Mouse (Mus musculus) liver, adult 2 months (tissue): ENCODE data around the gene Rpl36. TPM values are rescaled to one million over a fixed set of nuclear protein-coding genes. Genes with fewer than 3 reads are reported as not detected.
"Not testable (repeated sequence)": the region's sequence is repeated elsewhere in the genome, so short reads cannot be mapped to it uniquely, and the experiment has no call there.

Source experiments
- DNase-seq: peaks from one replicate; pipeline ENCODE4 v3.0.0-alpha.2; 2011; ENCODE audit warnings: low read depth, low spot score; ENCODE audit errors: extremely low read depth
- H3K27ac ChIP-seq: fragments of 200-500 bp; replicated peaks from 2 replicates; pipeline ENCODE4 v1.5.1; 2012; ENCODE audit warnings: low read depth, mild to moderate bottlenecking, control low read depth, inconsistent platforms, low read length; ENCODE audit not compliant: insufficient read depth
- H3K27me3 ChIP-seq: fragments of 200-500 bp; 2 replicates; pipeline ENCODE4 v1.6.1; 2012; ENCODE audit warnings: mild to moderate bottlenecking, moderate library complexity, low read length, inconsistent platforms; ENCODE audit not compliant: control insufficient read depth, insufficient read depth
- H3K36me3 ChIP-seq: fragments of 200-500 bp; 2 replicates; pipeline ENCODE4 v1.6.1; 2012; ENCODE audit warnings: low read length, inconsistent platforms; ENCODE audit not compliant: control insufficient read depth, insufficient read depth
- H3K4me1 ChIP-seq: fragments of 200-500 bp; 2 replicates; pipeline ENCODE4 v1.6.1; 2011; ENCODE audit warnings: low read length; ENCODE audit not compliant: control insufficient read depth, insufficient read depth
- H3K4me3 ChIP-seq: fragments of 200-500 bp; 2 replicates; pipeline ENCODE4 v1.5.1; 2011; ENCODE audit warnings: low read depth, mild to moderate bottlenecking, control low read depth, low read length, moderate library complexity; ENCODE audit not compliant: insufficient read depth
- H3K79me2 ChIP-seq: fragments of 200-500 bp; 2 replicates; pipeline ENCODE4 v1.6.1; 2012; ENCODE audit warnings: inconsistent platforms, mild to moderate bottlenecking, low read length, moderate library complexity; ENCODE audit not compliant: control insufficient read depth, insufficient read depth
- H3K9ac ChIP-seq: fragments of 200-500 bp; 2 replicates; pipeline ENCODE4 v1.6.1; 2012; ENCODE audit warnings: low read depth, mild to moderate bottlenecking, control low read depth, inconsistent platforms, low read length
- CTCF ChIP-seq: fragments of 200-500 bp; IDR thresholded peaks from 2 replicates; pipeline ENCODE4 v1.5.1; 2011; ENCODE audit warnings: low read depth, low read length, control low read depth
- POLR2A ChIP-seq: fragments of 200-500 bp; IDR thresholded peaks from 2 replicates; pipeline ENCODE4 v1.6.1; 2011; ENCODE audit warnings: low read length, control low read depth; ENCODE audit not compliant: insufficient read depth; ENCODE audit errors: extremely low read depth
- WGBS: fragments of 180-500 bp; shearing (Covaris S2); methylation state at CpG from one replicate; pipeline ENCODE4 v1.1.7; 2018; 5-methylcytosine and 5-hydroxymethylcytosine counted together
- polyA plus RNA-seq: library from polyadenylated mRNA; depleted of rRNA; stranded (reverse); fragments of >200 nt; gene quantifications from 2 replicates; pipeline ENCODE4 v1.2.3, GENCODE M21; 2012
- total RNA-seq: library from RNA; depleted of rRNA; stranded (reverse); fragments of >200 nt; gene quantifications from 2 replicates; pipeline ENCODE4 v1.2.3, GENCODE M21; 2014

The Rpl36 gene
- total and polyA plus RNA-seq, 2 experiments = 820 to 1,134 TPM

GRCm38 (mm10) chr17:56611323-56611722, 1.9 kb upstream of the Rpl36 start:
- Histone ChIP-seq H3K4me1 (peaks cover 19% of the 10 kb centered on the region), H3K9ac (no peak overlapping the region), H3K27me3 (no peaks in the 10 kb centered on the region), H3K27ac (peak overlapping the region; percentile 57; the same call in 1 of the 2 replicates), H3K79me2 (peaks cover 15% of the 10 kb centered on the region; the same call in 1 of the 2 replicates), H3K4me3 (no peak overlapping the region), H3K36me3 (no peaks in the 10 kb centered on the region; the same call in 1 of the 2 replicates)
- 88% methylated on average over 2 of the region's 2 CpGs for WGBS
- no peak for DNase-seq
- TF ChIP-seq POLR2A (no peak), CTCF (no peak)

DNA sequence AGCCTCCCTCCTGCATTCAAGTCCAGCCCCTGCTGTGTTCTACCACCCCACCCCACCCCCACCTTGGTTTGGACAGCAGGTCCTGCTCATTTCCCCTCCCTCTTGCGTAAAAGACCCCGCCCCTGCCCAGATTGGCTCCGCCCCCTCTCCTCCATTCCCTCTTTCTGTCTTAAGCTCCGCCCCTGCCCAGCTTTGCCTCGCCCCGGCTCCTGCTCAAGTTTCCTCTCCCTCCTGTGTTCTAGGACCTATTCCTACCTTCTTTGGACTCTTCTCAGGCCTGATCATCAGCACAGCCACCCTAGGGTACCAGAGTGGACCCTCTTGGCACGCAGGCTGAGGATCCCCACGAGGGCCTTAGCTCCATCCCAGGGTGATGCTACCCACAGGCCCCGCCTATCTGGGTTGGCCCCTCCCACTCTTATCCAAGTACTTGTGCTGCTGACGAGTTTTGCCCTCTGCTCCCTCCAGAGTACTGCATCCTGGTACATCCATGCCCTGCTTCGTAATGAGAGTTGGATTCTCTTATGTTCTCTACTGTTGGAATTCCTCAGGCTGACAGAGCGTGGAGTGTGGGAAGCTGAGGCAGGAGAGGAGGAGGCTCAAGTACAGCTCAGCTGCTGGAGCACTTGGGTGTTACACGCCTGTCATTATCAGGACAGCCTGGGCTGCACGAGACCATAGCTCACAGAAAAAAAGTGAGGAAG, 1.2 kb upstream of the Rpl36 start:
- Histone ChIP-seq H3K79me2 (peaks cover 15% of the 10 kb centered on the region; the same call in 1 of the 2 replicates), H3K4me3 (no peak overlapping the region; the same call in 1 of the 2 replicates), H3K36me3 (no peaks in the 10 kb centered on the region), H3K4me1 (peaks cover 19% of the 10 kb centered on the region), H3K27ac (peak overlapping the region; percentile 97), H3K9ac (peak overlapping the region; percentile 36), H3K27me3 (no peaks in the 10 kb centered on the region)
- WGBS = 10% methylated on average over 13 of the region's 14 CpGs
- DNase-seq = peak; percentile 80
- TF ChIP-seq CTCF = no peak
- no peak for TF ChIP-seq POLR2A

- peak overlapping the region; percentile 36 for H3K9ac ChIP-seq
- not testable (repeated sequence) for H3K36me3 ChIP-seq, H3K4me3 ChIP-seq, H3K27me3 ChIP-seq
- peak overlapping the region; percentile 97 for H3K27ac ChIP-seq
- WGBS = 20% methylated on average over 10 of the region's 10 CpGs
- peak; percentile 98 for DNase-seq
- H3K79me2 ChIP-seq = peaks cover 15% of the 10 kb centered on the region; the same call in 1 of the 2 replicates
- peaks cover 19% of the 10 kb centered on the region for H3K4me1 ChIP-seq
These were observed 664 bp upstream of the Rpl36 start for GRCm38 (mm10) chr17:56612565-56612939.

- H3K27ac ChIP-seq = peak overlapping the region; percentile 77
- H3K9ac ChIP-seq = peak overlapping the region; percentile 93
- DNase-seq, H3K36me3 ChIP-seq, H3K27me3 ChIP-seq: not testable (repeated sequence)
- peak overlapping the region; percentile 90 for H3K4me3 ChIP-seq
- H3K79me2 ChIP-seq = peaks cover 11% of the 10 kb centered on the region; the same call in 1 of the 2 replicates
- WGBS = under 1% methylated on average over 26 of the region's 26 CpGs
- peaks cover 14% of the 10 kb centered on the region for H3K4me1 ChIP-seq
These were observed 677 bp downstream of the Rpl36 start for GRCm38 (mm10) chr17:56613893-56614292.

DNA sequence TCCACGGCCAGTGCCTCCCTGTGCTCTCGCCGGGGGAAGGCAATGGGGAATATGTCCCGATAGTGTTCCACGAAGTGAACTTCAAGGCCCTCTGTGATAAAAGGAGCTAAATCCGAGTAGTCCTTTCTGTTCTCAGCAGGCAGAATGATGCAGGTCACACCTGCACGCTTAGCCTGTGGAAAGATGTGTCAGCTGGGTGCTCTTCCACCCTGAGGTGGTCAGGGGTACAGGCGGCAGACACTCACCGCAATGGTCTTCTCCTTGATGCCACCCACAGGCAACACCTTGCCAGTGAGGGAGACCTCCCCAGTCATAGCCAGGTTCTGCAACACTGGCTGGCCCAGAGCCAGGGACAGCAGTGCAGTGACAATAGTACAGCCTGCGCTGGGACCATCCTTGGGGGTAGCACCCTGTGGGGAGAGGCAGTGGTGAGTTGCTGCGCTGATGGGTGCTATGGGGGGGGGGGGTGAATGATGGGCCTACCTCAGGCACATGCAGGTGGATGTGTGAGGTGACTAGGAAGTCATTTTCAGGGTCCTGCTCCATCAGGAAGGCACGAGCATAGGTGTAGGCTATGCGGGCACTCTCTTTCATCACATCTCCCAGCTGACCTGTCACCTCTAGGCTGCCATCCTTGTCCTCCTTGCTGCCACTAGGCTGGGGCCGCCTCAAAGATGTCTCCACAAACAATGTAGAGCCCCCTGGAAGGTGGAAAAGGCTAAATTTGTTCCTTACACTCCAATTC, 1.3 kb downstream of the Rpl36 start:
- peak; percentile 31 for DNase-seq
- Histone ChIP-seq H3K4me1 (peaks cover 14% of the 10 kb centered on the region), H3K4me3 (peak overlapping the region; percentile 90), H3K27ac (no peak overlapping the region; the same call in 1 of the 2 replicates), H3K9ac (peak overlapping the region; percentile 93), H3K36me3 (peaks cover 1% of the 10 kb centered on the region; the same call in 1 of the 2 replicates), H3K79me2 (peaks cover 11% of the 10 kb centered on the region; the same call in 1 of the 2 replicates), H3K27me3 (no peaks in the 10 kb centered on the region)
- no peak for TF ChIP-seq CTCF
- TF ChIP-seq POLR2A = no peak
- 11% methylated on average over 14 of the region's 14 CpGs for WGBS
